20 mouse cellular contexts compared by ENCODE assay signal in genomic region chr6:21855921-21856320, GRCm38 (mm10). TPM values are rescaled to one million over a fixed set of nuclear protein-coding genes. Genes with fewer than 3 reads are reported as not detected.
A peak's percentile ranks its signal among the peaks of the same experiment; 100 is the strongest.
DNase-seq lines count a peak whose midpoint lies in the region; ATAC-seq and TF ChIP-seq lines count a peak whose summit lies in the region.
"Had no signal": no experiment of that assay in that cellular context is flagged by ENCODE, and none has a peak within 500 bp of the region (broad histone marks: within the 10 kb centered on the region; RNA-seq: fewer than 3 reads in every experiment).

No protein-coding gene starts in this region.

- DNase-seq in adrenal gland, adult 2 months = peak; percentile 56
- no peak for DNase-seq in adrenal gland, postnatal 14 days
- peak; percentile 15 for DNase-seq in lung, postnatal 0 days (ENCODE audit: low spot score)
- DNase-seq in lung, adult 2 months = no peak
- peak; percentile 17 to 21 for DNase-seq in heart, postnatal 36 days
- DNase-seq in skeletal muscle tissue, adult 2 months (ENCODE audit: low read depth, low spot score) = peak; percentile 7
- no peak for DNase-seq in cerebellum, adult 9-10 months
- DNase-seq: cerebellum, postnatal 36 days; layer of hippocampus, adult 9-11 months; lung, postnatal 36 days had no signal

- peaks cover 3% of the 10 kb centered on the region; the same call in 1 of the 2 replicates for H3K4me1 ChIP-seq in lung, postnatal 0 days (ENCODE audit: insufficient read depth, low read depth, low read length)
- peaks cover 4% of the 10 kb centered on the region; the same call in 1 of the 2 replicates for H3K4me1 ChIP-seq in lung, adult 2 months (ENCODE audit: control insufficient read depth, insufficient read depth, low read length)
- H3K4me1 ChIP-seq in forebrain, embryonic 12.5 days = peaks cover 20% of the 10 kb centered on the region

- no peak for TF ChIP-seq EP300 in lung, postnatal 0 days (IDR thresholded peaks at IDR 0.05)

- H3K9me3 ChIP-seq in lung, postnatal 0 days (ENCODE audit: low read length) = no peaks in the 10 kb centered on the region
- H3K9me3 ChIP-seq in forebrain, embryonic 12.5 days = no peaks in the 10 kb centered on the region
- H3K9me3 ChIP-seq: embryonic facial prominence, embryonic 12.5 days; forebrain, embryonic 10.5 days; midbrain, embryonic 15.5 days; neural tube, embryonic 13.5 days; stomach, embryonic 15.5 days had no signal

- intact Hi-C loops in heart, postnatal 36 days (cut with DNase I) = no loop called here

- no peak overlapping the region for H3K9ac ChIP-seq in lung, postnatal 0 days (replicated peaks; ENCODE audit: low read depth)
- H3K9ac ChIP-seq in forebrain, embryonic 12.5 days = no peak overlapping the region
- H3K9ac ChIP-seq: embryonic facial prominence, embryonic 12.5 days; midbrain, embryonic 15.5 days; neural tube, embryonic 13.5 days; stomach, embryonic 15.5 days had no signal

- H3K27me3 ChIP-seq in lung, postnatal 0 days (replicated peaks; ENCODE audit: insufficient read depth, low read length) = no peaks in the 10 kb centered on the region
- peaks cover 13% of the 10 kb centered on the region; the same call in 1 of the 2 replicates for H3K27me3 ChIP-seq in forebrain, embryonic 12.5 days
- H3K27me3 ChIP-seq: CH12.LX; midbrain, embryonic 15.5 days; neural tube, embryonic 13.5 days; stomach, embryonic 15.5 days had no signal

- no peak for TF ChIP-seq POLR2A in lung, adult 2 months (IDR thresholded peaks at IDR 0.05; ENCODE audit: borderline replicate concordance, extremely low read depth, low read depth, low read length)

- H3K4me2 ChIP-seq in lung, postnatal 0 days (replicated peaks; ENCODE audit: low read depth, low read length) = no peak overlapping the region
- no peak overlapping the region for H3K4me2 ChIP-seq in forebrain, embryonic 12.5 days
- H3K4me2 ChIP-seq: embryonic facial prominence, embryonic 12.5 days; liver, embryonic 11.5 days; midbrain, embryonic 15.5 days; neural tube, embryonic 13.5 days; stomach, embryonic 15.5 days had no signal

- H3K36me3 ChIP-seq in lung, postnatal 0 days (ENCODE audit: insufficient read depth, low read length) = no peaks in the 10 kb centered on the region
- no peaks in the 10 kb centered on the region for H3K36me3 ChIP-seq in forebrain, embryonic 12.5 days (replicated peaks)
- H3K36me3 ChIP-seq: embryonic facial prominence, embryonic 12.5 days; forebrain, embryonic 10.5 days; midbrain, embryonic 15.5 days; neural tube, embryonic 13.5 days; stomach, embryonic 15.5 days had no signal

- H3K27ac ChIP-seq in lung, postnatal 0 days (ENCODE audit: low read length) = no peak overlapping the region
- no peak overlapping the region for H3K27ac ChIP-seq in forebrain, embryonic 12.5 days
- H3K27ac ChIP-seq: embryonic facial prominence, embryonic 12.5 days; forebrain, embryonic 10.5 days; hindbrain, postnatal 0 days; midbrain, embryonic 15.5 days; neural tube, embryonic 13.5 days; stomach, embryonic 15.5 days had no signal

- WGBS in lung, postnatal 0 days = 23% methylated on average over 7 of the region's 7 CpGs
- WGBS in lung, adult 2 months = 18% methylated on average over 7 of the region's 7 CpGs
- WGBS in forebrain, embryonic 12.5 days = 51% methylated on average over 7 of the region's 7 CpGs

- ATAC-seq in lung, postnatal 0 days = no peak
- ATAC-seq in forebrain, embryonic 12.5 days (ENCODE audit: low FRiP score) = no peak
- ATAC-seq: activated CD4-positive, CD25-positive, alpha-beta regulatory T cell, adult 4 months; hindbrain, postnatal 0 days; midbrain, embryonic 15.5 days had no signal

- no peak for TF ChIP-seq CTCF in lung, postnatal 0 days (IDR thresholded peaks at IDR 0.05)
- no peak for TF ChIP-seq CTCF in lung, adult 2 months (IDR thresholded peaks at IDR 0.05; ENCODE audit: insufficient read depth, low read length)

- no peak overlapping the region for H3K4me3 ChIP-seq in lung, postnatal 0 days (ENCODE audit: low read depth, low read length)
- no peak overlapping the region for H3K4me3 ChIP-seq in lung, adult 2 months (replicated peaks; ENCODE audit: extremely low read depth, low read depth, low read length)
- H3K4me3 ChIP-seq in forebrain, embryonic 12.5 days (replicated peaks) = no peak overlapping the region
- H3K4me3 ChIP-seq: embryonic facial prominence, embryonic 12.5 days; forebrain, embryonic 10.5 days; midbrain, embryonic 15.5 days; neural tube, embryonic 13.5 days; stomach, embryonic 15.5 days had no signal

RNA-seq across cellular contexts. Expression of gene Tspan12, which starts 3.6 kb away (rescaled TPM):
- total RNA-seq in adrenal gland, adult 2 months (2021) = 100 to 1,000 TPM; 114 to 198 TPM
- polyA plus RNA-seq in adrenal gland, adult 2 months (2012; rRNA removed) = 15.4 TPM in 2 replicates
- total RNA-seq in adrenal gland, postnatal 14 days (2021) = 177 and 191 TPM in 2 replicates
- polyA plus RNA-seq in lung, postnatal 0 days (2015; fragmentation: Nextera tagmentation; extraction: Ambion mirVana) = 84.2 and 85.5 TPM in 2 replicates
- polyA plus RNA-seq in lung, adult 2 months (2012; rRNA removed) = 17.0 and 25.4 TPM in 2 replicates
- 10 to 100 TPM; 77.4 to 79.7 TPM for total RNA-seq in heart, postnatal 36 days (2021)
- polyA plus RNA-seq in forebrain, embryonic 12.5 days (2016; fragmentation: Nextera tagmentation; extraction: Ambion mirVana) = 54.9 and 57.5 TPM in 2 replicates
- total RNA-seq: CH12.LX had no signal
- polyA plus RNA-seq: activated CD4-positive, CD25-positive, alpha-beta regulatory T cell, adult 4 months had no signal

Comparison
In these comparisons a context has a peak if more than half of its experiments do, and no peak if none do; other contexts are left out.
1. DNase-seq: peak in adrenal gland, adult 2 months (single experiment), lung, postnatal 0 days (single experiment), heart, postnatal 36 days (2 of 2) and skeletal muscle tissue, adult 2 months (single experiment); none in adrenal gland, postnatal 14 days (single experiment), lung, adult 2 months (single experiment) and cerebellum, adult 9-10 months (single experiment).